Mouse (Mus musculus) CH12.LX (cell line): ENCODE measurements around the gene Olfr583. TPM values are rescaled to one million over a fixed set of nuclear protein-coding genes. Genes with fewer than 3 reads are reported as not detected.

Experiments
- DNase-seq: peaks from one replicate; pipeline ENCODE4 v3.0.0-alpha.2; 2013; ENCODE audit errors: extremely low read depth
- H3K27ac ChIP-seq: 2 replicates; pipeline ENCODE4 v1.5.1; 2012; ENCODE audit warnings: low read depth, mild to moderate bottlenecking, control low read depth, moderate library complexity; ENCODE audit not compliant: insufficient read depth
- H3K27me3 ChIP-seq: replicated peaks from 2 replicates; pipeline ENCODE3; 2012; ENCODE audit warnings: inconsistent platforms
- H3K36me3 ChIP-seq, 2 experiments: replicated peaks in 1 of 2; 2 replicates each; pipeline versions ENCODE3 to v1.6.1; 2012; ENCODE audit warnings: inconsistent platforms in 1 of 2, low read length in 1 of 2, mild to moderate bottlenecking in 1 of 2, mixed read lengths in 1 of 2, moderate library complexity in 1 of 2; ENCODE audit not compliant: control insufficient read depth in 1 of 2, insufficient read depth in 1 of 2
- H3K4me1 ChIP-seq, 2 experiments: 2 replicates each; pipeline ENCODE4 v1.6.1; 2012; ENCODE audit warnings: inconsistent platforms in 1 of 2, moderate library complexity in 1 of 2; ENCODE audit not compliant: insufficient read depth in 2 of 2, control insufficient read depth in 1 of 2
- H3K4me2 ChIP-seq: 2 replicates; pipeline ENCODE4 v1.6.1; 2012; ENCODE audit warnings: low read depth, mild to moderate bottlenecking, control low read depth; ENCODE audit not compliant: poor library complexity, insufficient read depth, severe bottlenecking
- H3K4me3 ChIP-seq, 3 experiments: fragments of 150-350 bp in 1 of 3; sonication (generic) in 1 of 3; replicated peaks in 1 of 3; 2 replicates each; pipeline versions ENCODE3 to v1.5.1; 2011 to 2012; ENCODE audit warnings: low read depth in 2 of 3, low read length in 2 of 3, mild to moderate bottlenecking in 2 of 3, moderate library complexity in 2 of 3, control low read depth in 1 of 3, improper control_type of control experiment in 1 of 3, inconsistent platforms in 1 of 3, mixed read lengths in 1 of 3; ENCODE audit not compliant: poor library complexity in 1 of 3
- H3K79me2 ChIP-seq: replicated peaks from 2 replicates; pipeline ENCODE4 v1.6.1; 2012; ENCODE audit warnings: mild to moderate bottlenecking, moderate library complexity; ENCODE audit not compliant: control insufficient read depth, poor library complexity, insufficient read depth, severe bottlenecking; ENCODE audit errors: extremely low read depth
- H3K9ac ChIP-seq: 2 replicates; pipeline ENCODE4 v1.6.1; 2012; ENCODE audit warnings: low read depth, mild to moderate bottlenecking, control low read depth, moderate library complexity; ENCODE audit not compliant: insufficient read depth
- H3K9me3 ChIP-seq: replicated peaks from 2 replicates; pipeline ENCODE3; 2012; ENCODE audit warnings: low read length, inconsistent platforms, mixed read lengths
- CHD2 ChIP-seq: IDR thresholded peaks from 2 replicates; pipeline ENCODE4 v1.6.1; 2011; ENCODE audit warnings: low read length, improper control_type of control experiment
- EP300 ChIP-seq: IDR thresholded peaks from 2 replicates; pipeline ENCODE4 v1.6.1; 2011; ENCODE audit warnings: low read length, improper control_type of control experiment
- IRF4 ChIP-seq: IDR thresholded peaks from 2 replicates; pipeline ENCODE4 v1.6.1; 2014; ENCODE audit warnings: low read depth, mild to moderate bottlenecking, inconsistent platforms, low read length, improper control_type of control experiment
- JUN ChIP-seq: IDR thresholded peaks from 2 replicates; pipeline ENCODE4 v1.6.1; 2011; ENCODE audit warnings: low read depth, mild to moderate bottlenecking, low read length, improper control_type of control experiment, moderate library complexity; ENCODE audit not compliant: insufficient read depth
- MAX ChIP-seq: IDR thresholded peaks from 2 replicates; pipeline ENCODE4 v1.6.1; 2011; ENCODE audit warnings: low read length, improper control_type of control experiment
- MEF2A ChIP-seq: IDR thresholded peaks from 2 replicates; pipeline ENCODE4 v1.6.1; 2014; ENCODE audit warnings: low read depth, mild to moderate bottlenecking, inconsistent platforms, low read length, improper control_type of control experiment, borderline replicate concordance
- MXI1 ChIP-seq: IDR thresholded peaks from 2 replicates; pipeline ENCODE4 v1.6.1; 2011; ENCODE audit warnings: mild to moderate bottlenecking, low read depth, low read length, improper control_type of control experiment
- MYC ChIP-seq: IDR thresholded peaks from 2 replicates; pipeline ENCODE4 v1.6.1; 2011; ENCODE audit warnings: low read depth, mild to moderate bottlenecking, improper control_type of control experiment, low read length
- NELFE ChIP-seq: IDR thresholded peaks from 2 replicates; pipeline ENCODE4 v1.6.1; 2011; ENCODE audit warnings: low read depth, low read length, improper control_type of control experiment
- NRF1 ChIP-seq: IDR thresholded peaks from 2 replicates; pipeline ENCODE4 v1.6.1; 2014; ENCODE audit warnings: low read depth, mild to moderate bottlenecking, inconsistent platforms, low read length, improper control_type of control experiment, moderate library complexity
- POLR2A ChIP-seq: IDR thresholded peaks from 2 replicates; pipeline ENCODE4 v1.6.1; 2011; ENCODE audit warnings: low read depth, mild to moderate bottlenecking, improper control_type of control experiment, low read length
- SIN3A ChIP-seq: IDR thresholded peaks from 2 replicates; pipeline ENCODE4 v1.6.1; 2012; ENCODE audit warnings: low read length, improper control_type of control experiment, inconsistent platforms
- SMC3 ChIP-seq: IDR thresholded peaks from 2 replicates; pipeline ENCODE4 v1.6.1; 2011; ENCODE audit warnings: low read depth, low read length, improper control_type of control experiment
- TBP ChIP-seq: conservative IDR thresholded peaks from 2 replicates; pipeline ENCODE4 v1.6.1; 2011; ENCODE audit warnings: low read depth, low read length, improper control_type of control experiment
- TCF12 ChIP-seq: IDR thresholded peaks from 2 replicates; pipeline ENCODE4 v1.6.1; 2014; ENCODE audit warnings: low read depth, mild to moderate bottlenecking, inconsistent platforms, low read length, improper control_type of control experiment
- ZKSCAN1 ChIP-seq: IDR thresholded peaks from 2 replicates; pipeline ENCODE4 v1.6.1; 2012; ENCODE audit warnings: low read depth, inconsistent platforms, low read length, improper control_type of control experiment, borderline replicate concordance
- ZNF384 ChIP-seq: IDR thresholded peaks from 2 replicates; pipeline ENCODE4 v1.6.1; 2012; ENCODE audit warnings: low read depth, low read length, improper control_type of control experiment, inconsistent platforms
- dilution Hi-C: fragments of 300-500 bp; cut with MboI; formaldehyde crosslinking; loops from 2 replicates; pipeline ENCODE4 v1.14.3; 2020; ENCODE audit warnings: low sequenced_read_pairs; ENCODE audit not compliant: extremely low pct_unique_long_range_greater_than_20kb, extremely low pct_ligation_motif_present
- in situ Hi-C: fragments of 300-500 bp; cut with MboI; formaldehyde crosslinking; loops from 3 replicates; pipeline ENCODE4 v1.14.3; 2019; ENCODE audit warnings: low sequenced_read_pairs, low pct_ligation_motif_present, low pct_unique_long_range_greater_than_20kb, mixed read lengths
- polyA plus RNA-seq: library from polyadenylated mRNA; unstranded; fragments of >175 nt; gene quantifications from 2 replicates; pipeline ENCODE4 v1.2.1, GENCODE M21; 2012; ENCODE audit warnings: low read depth; ENCODE audit not compliant: insufficient read length
- total RNA-seq, 2 experiments: library from RNA; depleted of rRNA; stranded (reverse); fragments of 300-350 nt in 1 of 2; fragments of >200 nt in 1 of 2; gene quantifications; 2 replicates each; pipeline ENCODE4 v1.2.3; 2012 to 2014

The Olfr583 gene
- total RNA-seq (2012; rRNA removed) (not detected in 2 replicates), total RNA-seq (2014; rRNA removed) (not detected in 2 replicates), polyA plus RNA-seq (not detected in 2 replicates)

DNA sequence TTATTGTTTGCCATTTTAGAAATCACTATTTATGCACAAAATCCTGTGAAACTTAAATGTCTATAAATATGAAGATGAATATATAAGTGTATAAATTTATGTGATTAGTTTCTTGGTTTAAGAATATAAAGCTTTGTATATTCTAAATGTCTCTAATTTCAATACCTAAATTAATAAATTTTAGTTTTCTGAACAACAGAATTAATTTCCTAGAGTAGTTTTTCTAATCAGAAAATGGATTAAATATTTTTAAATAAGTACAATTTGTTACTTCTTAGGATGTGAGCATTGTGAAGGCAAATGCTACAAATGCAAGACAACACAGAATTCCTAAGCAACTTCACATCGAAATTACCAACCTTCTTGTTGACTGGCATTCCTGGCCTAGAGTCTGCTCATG is at the start of gene Olfr583:
Olfr583 (plus strand) TSS at position 301 of the 400 bp plus-strand sequence.
- H3K9me3 ChIP-seq = no peaks in the 10 kb centered on the region
- dilution Hi-C loops = no loop called here

DNA sequence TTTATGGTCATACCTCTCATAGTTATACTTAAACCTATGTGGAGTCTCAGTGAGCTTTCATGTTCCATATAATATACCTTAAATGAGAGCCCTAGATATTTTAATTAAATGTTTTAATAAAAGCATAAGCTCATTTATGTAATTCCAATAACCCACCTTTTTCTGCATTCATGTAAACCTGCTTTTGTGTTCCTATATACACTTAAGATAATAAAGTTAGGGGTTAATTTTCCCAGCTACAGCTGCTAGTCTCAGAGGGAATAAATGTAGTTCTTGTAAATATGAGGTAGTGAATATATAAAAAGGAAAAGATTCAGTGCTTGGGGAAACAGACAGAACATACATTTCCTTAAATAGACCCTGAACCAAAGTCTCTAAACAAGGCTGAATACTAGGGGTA is 13.4 kb upstream of the Olfr583 start, which contains the start of gene Olfr582:
Olfr582 (plus strand) TSS at position 301 of the 400 bp plus-strand sequence.
- Histone ChIP-seq H3K4me1 (no peaks in the 10 kb centered on the region), H3K36me3 (no peaks in the 10 kb centered on the region)
- dilution Hi-C loops (no loop called here), in situ Hi-C loops (no loop called here)
- no peak for TF ChIP-seq SMC3
- no peak for TF ChIP-seq IRF4
- no peak for TF ChIP-seq ZKSCAN1
- TF ChIP-seq ZNF384 = no peak
- no peak for TF ChIP-seq MYC
- no peak for TF ChIP-seq JUN
- TF ChIP-seq SIN3A = no peak
- no peak for TF ChIP-seq MXI1
- TF ChIP-seq CHD2 = no peak
- no peak for TF ChIP-seq TBP
- TF ChIP-seq POLR2A = no peak
- TF ChIP-seq, all 38 proteins: peak for 0
- no peak within 1 kb of the TSS for H3K4me2 ChIP-seq
- no peaks in the 10 kb centered on the region for H3K79me2 ChIP-seq
- no peak for DNase-seq
- no peaks in the 10 kb centered on the region for H3K9me3 ChIP-seq
- H3K27ac ChIP-seq = no peak within 1 kb of the TSS
- H3K9ac ChIP-seq = no peak within 1 kb of the TSS
- H3K4me3 ChIP-seq = no peak within 1 kb of the TSS
- H3K27me3 ChIP-seq = no peaks in the 10 kb centered on the region

More for the DNA sequence above, at the start of gene Olfr583:
- no peaks in the 10 kb centered on the region for H3K27me3 ChIP-seq
- H3K4me2 ChIP-seq = no peak within 1 kb of the TSS
- no peak for DNase-seq
- H3K36me3 ChIP-seq = no peaks in the 10 kb centered on the region
- in situ Hi-C loops = no loop called here
- H3K27ac ChIP-seq = no peak within 1 kb of the TSS
- TF ChIP-seq NRF1 (no peak), SMC3 (no peak), TCF12 (no peak), EP300 (no peak), MEF2A (no peak), NELFE (no peak), TBP (no peak), MAX (no peak)
- H3K4me3 ChIP-seq = no peak within 1 kb of the TSS
- H3K4me1 ChIP-seq = no peaks in the 10 kb centered on the region
- H3K79me2 ChIP-seq = no peaks in the 10 kb centered on the region
- no peak within 1 kb of the TSS for H3K9ac ChIP-seq
